Mouse (Mus musculus) brain, embryonic 18.5 days (tissue): Measurements from ENCODE around the gene Med25.

Source experiments
- DNase-seq: peaks from one replicate; pipeline ENCODE4 v3.0.0-alpha.2; 2012; ENCODE audit warnings: low read depth, low spot score

Gene Med25

GRCm38 (mm10) chr7:44848561-44849415 lies 43.7 kb downstream of the Med25 start, which contains the start of the genes Akt1s1 and Tbc1d17:
Gene Akt1s1, plus strand, starts transcription at chr7:44848991.
Gene Tbc1d17, minus strand, starts transcription at chr7:44849079.
- peak; percentile 99 for DNase-seq

- DNase-seq = no peak
These were observed 44.7 kb downstream of the Med25 start for GRCm38 (mm10) chr7:44847772-44848171.

- DNase-seq = no peak
These were observed 45.7 kb downstream of the Med25 start for GRCm38 (mm10) chr7:44846804-44847203.

GRCm38 (mm10) chr7:44845006-44845405 lies 47.5 kb downstream of the Med25 start:
- DNase-seq = no peak

- no peak for DNase-seq
These were observed 50.6 kb downstream of the Med25 start for GRCm38 (mm10) chr7:44841825-44842463.

GRCm38 (mm10) chr7:44840426-44840825 lies 52.1 kb downstream of the Med25 start:
- no peak for DNase-seq

- DNase-seq = no peak
These were observed 52.9 kb downstream of the Med25 start for GRCm38 (mm10) chr7:44839491-44840191.

GRCm38 (mm10) chr7:44839171-44839490 lies 53.4 kb downstream of the Med25 start:
- DNase-seq = no peak

GRCm38 (mm10) chr7:44838073-44838472 lies 54.4 kb downstream of the Med25 start:
- DNase-seq = no peak

- DNase-seq = no peak
These were observed 56.0 kb downstream of the Med25 start for GRCm38 (mm10) chr7:44836423-44837053.

- DNase-seq = no peak
These were observed 56.5 kb downstream of the Med25 start for GRCm38 (mm10) chr7:44836016-44836404.

GRCm38 (mm10) chr7:44835373-44836015 lies 57.0 kb downstream of the Med25 start:
- no peak for DNase-seq

- no peak for DNase-seq
These were observed 59.7 kb downstream of the Med25 start for GRCm38 (mm10) chr7:44832763-44833162.

- DNase-seq = no peak
These were observed 63.8 kb downstream of the Med25 start for GRCm38 (mm10) chr7:44828706-44829105.

GRCm38 (mm10) chr7:44826771-44827170 lies 65.7 kb downstream of the Med25 start:
- DNase-seq = no peak
